Mouse (Mus musculus) urinary bladder, postnatal 36 days (tissue): ENCODE results near the gene Csf2rb.
A peak's percentile ranks its signal among the peaks of the same experiment; 100 is the strongest.

Experiments used
- DNase-seq, 2 experiments: peaks; one replicate each; pipeline ENCODE4 v3.0.0; 2022; ENCODE audit warnings: low spot score in 2 of 2, mixed read lengths in 1 of 2

Gene Csf2rb

DNA sequence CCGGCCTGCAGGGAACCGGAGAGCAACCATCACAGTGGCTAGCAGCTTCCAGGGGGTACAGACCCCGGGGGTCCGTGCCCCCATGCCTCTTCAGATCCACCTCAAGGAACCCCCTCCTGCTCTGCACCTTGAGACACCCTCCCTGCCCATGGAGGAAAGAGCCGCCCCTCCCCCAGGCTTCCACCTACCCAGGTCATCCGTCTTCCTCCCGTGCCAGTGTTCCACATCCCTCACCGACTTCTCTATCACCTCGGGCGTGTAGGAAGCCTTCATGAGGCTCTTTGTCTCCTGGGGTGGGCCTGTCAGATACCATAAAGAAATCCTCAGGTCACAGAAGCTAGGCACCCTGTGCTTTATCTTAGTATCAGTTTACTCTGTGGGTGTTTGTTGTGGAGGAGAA is 53.0 kb downstream of the Csf2rb start:
- DNase-seq, result no peak

DNA sequence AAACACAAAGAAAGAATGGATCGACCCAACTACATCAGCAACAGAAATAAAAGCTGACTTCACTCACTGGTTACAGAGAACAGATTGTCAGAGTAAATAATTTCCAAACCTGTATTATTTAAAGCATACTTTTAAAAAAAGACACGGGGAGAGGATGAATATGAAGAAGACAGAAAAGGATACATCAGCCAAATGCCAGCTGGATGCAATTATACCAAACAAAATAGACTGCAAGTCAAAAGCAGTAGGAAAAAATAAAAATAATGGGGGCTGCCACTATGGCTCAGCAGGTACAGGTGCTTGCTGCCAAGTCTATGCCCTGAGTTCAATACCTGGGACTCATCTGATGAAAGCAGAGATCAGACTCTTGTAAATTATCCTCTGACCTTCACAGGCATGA is 54.7 kb downstream of the Csf2rb start:
- no peak for DNase-seq

DNA sequence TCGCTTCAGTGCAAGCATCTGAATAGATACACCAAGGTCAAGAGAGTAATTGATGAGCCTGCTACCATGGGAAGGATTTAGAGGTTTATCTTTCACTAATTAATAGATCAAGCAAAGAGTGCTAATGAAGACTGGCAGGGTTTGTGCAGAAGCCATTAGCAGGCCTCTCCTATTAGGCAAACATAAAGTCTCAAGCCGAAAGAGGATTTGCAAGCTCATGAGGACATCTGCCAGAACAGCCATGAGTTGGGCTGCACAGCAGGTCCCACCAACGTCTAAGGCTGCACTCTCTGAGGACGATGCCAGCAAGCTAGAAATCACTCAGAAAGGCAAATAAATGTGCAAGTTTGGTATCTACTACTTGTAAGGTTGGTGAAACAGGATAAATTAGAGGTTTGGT is 55.2 kb downstream of the Csf2rb start:
- no peak for DNase-seq

DNA sequence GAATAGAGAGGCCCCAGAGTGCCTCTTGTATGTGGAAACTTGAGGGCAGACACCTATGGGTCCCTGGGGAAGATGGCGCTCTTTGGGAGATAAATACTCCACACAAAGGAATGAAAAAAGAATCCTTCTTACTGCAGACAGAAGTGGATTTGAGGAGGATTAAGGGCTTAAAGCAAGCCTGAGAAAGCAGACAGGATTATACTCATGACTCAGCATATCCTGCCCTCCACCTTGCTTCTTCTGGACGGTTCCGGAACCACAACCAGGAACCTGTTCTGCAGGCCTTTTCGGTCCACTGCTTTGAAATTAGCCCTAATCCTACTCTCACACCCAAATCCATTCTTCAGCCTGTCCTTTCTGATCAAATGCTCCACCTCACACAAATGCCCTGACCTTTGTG is 56.6 kb downstream of the Csf2rb start:
- DNase-seq, result peak in 1 of 2 experiments; percentile 31

DNA sequence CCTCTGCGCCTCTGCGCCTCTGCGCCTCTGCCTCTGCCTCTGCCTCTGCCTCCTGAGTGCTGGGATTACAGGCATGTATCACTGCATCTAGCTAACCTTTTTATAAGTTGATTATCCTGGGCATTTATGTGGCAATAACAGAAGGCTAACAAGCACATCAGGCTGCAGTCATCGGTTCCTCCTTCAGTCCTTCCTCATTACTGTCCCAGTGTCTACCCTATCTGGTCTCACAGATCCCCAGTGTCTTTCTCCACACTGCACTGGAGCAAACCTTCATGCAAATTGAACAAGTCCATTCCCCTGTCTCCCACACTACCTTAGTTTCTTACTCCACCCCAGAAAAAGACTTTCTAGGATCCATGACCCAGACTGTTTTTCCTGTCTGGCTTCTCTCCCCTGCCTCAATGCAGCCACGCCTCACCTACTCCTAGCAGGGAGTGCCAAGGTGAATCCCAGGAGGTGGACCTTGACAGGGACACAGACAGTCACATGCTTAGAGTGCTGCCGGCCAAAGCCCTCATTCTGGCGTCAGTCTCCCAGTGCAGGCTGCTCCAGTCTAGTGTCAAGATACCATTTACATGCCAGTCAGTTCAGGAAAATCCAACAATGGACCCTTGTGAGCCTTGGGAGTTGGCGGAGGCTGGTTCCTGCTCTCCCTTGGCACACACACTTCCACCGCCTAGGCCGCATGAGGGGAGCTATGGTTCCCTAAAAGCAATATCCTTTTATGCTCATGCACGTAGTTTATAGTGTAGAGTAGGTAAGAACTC is 58.1 kb downstream of the Csf2rb start:
- DNase-seq, result no peak

DNA sequence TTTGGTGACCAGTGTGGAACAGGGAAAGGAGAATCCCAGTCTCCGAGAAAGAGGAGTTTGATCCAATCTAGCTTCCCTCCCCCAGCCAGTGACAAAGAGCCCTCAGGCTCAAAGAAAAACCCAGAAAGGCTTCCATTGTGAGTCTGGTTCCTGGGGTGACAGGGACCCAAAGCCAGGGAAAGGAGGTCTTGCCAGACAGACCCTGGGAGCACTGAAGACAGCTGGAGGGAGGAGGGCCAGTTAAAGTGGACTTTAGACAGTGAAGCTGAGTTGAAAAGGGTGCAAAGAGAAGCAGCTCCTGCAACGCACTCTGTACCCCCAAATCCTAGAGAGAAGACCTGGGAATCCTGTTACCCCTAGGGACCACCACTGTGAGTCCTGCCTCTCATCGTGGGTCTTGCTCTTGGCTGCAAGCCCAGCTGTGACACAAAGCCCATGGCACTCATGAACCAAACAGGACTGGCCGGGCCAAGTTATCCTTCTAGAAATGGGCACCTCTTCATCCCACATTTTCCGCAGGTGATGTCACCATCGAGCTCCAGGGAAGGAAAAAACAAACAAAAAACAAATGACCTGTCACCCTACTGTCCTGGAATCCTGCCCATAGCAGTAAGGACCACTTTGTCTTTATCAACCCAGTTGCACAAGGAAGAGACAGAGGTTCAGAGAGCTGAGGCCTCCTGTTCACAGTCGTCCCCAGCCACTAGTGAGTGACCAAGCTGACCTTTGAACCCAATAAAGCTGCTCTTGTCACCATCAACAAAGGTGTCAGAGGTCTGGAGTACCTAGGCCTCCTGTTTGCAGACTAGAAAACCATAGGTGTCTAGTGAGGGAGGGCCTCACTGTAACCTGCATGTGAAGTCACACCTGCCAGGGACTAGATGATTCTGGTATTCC is 58.9 kb downstream of the Csf2rb start:
- DNase-seq, result no peak

DNA sequence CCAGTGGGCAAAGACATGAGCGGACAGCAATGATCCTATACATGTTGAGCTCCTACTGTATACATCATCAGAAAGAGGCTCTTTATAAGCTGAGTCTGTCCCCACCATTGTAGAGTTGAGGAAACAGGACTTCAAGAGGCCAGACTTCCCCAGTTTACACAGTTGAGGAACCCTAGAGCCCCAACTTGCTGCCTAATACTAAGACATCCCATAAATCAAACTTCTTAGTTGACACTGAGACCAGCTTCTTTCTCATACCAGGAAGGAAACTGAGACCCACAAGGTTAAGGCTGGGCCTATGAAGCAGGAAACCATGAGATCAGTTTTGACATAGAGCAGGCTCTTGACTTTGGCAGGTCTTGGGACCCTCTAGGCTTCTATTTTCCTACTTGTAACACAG is 60.0 kb downstream of the Csf2rb start:
- no peak for DNase-seq

DNA sequence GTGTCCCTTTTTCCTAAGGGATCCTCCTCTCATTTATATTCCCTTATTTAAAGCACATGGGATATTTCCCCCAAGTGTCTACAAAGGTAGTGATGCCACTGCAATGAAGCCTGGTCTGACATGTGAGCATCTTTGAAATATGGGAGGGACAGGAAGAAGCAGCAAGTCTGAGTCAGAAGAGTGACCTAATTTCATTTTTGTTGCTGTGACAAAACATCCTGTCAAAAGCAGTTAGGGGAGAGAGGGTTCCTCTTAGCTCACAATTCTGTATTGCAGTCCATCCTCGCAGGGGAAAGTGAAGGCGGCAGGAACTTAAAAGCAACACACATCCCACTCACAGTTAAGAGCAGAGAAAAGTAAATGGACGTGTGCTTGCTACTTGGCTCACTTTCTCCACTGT is 65.3 kb downstream of the Csf2rb start:
- DNase-seq, result no peak

DNA sequence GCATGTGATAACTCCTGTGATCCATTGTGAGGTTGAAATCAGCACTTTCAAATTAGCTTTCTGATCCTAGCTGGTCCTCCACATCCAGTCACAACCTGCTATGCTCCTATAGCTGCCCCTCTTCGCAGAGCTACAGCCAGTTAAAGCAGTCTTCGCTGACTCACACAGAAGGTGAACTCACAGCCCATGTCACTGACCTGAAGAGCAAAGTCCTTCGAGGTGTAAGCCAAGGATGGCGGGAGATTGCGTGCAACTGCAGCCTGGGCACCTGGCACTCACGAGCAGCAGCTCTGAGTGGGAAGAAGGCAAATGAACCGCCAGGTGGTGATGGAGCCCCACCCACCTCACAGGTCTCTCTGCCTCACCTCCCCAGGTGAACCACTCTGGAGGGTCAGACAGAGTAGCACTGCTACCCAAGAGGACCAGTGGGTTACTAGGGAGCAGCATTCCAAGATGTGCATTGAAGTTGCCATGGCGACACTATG is 70.0 kb downstream of the Csf2rb start, which contains the start of gene Tex33:
Gene Tex33 (minus strand): TSS at position 435 of the 485 bp plus-strand sequence.
- DNase-seq, result no peak

DNA sequence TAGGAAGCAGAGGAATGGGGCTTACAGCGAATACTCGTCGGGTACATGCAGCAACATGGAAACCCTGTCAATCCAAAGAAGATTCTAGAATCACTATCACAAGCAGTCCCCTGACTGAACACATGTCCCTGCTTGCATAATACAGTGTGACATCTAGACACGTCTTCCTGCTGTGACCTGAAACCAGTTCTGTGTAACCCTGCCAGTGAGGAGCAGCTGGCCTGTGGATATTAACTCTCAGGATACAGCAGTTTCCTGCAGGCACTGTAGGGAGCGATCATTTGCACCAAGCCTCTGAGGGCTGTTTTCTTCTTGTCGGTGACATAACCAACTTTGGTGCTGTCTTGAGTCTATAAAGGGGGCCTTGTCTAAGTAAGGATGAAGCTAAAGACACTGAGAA is 75.8 kb downstream of the Csf2rb start:
- no peak for DNase-seq

DNA sequence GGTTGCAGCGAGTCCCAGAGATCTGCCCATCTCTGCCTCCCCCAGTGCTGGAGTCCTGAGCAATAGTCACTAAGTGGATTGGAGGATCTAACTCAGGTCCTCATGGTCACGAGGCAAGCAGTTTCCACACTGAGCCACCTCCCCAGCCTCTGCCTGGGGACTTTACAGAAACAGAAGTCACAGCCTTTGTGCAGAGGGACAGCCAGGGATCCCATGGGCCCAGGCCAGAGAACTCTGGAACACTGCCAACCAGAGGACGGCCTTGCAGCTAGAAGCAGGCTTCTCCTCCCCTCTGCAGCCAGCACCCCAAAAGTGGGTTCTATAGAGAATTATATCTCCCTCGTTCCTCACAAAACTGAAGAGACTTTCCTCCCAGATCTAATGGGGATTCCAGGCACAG is 76.4 kb downstream of the Csf2rb start:
- peak in 1 of 2 experiments; percentile 66 for DNase-seq

DNA sequence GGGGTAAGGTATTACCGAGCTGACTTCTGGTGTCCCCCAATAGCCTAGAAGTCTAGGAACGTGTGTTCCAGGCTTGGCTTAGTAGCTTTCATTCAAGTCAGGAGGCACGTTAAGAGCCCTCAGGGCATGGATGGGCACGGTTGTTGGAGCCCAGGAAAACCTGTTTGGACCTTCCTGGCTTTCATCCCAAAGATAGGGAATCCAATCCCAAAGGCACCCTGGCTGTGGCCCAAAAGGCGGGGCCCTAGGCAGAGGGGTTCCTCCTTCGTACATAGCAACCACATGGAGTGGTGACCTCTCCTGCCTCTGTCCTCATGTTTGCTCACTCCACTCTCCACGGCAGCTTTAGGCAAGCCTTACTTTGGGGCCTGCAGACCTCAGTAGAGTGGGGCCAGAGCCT is 76.9 kb downstream of the Csf2rb start:
- no peak for DNase-seq

DNA sequence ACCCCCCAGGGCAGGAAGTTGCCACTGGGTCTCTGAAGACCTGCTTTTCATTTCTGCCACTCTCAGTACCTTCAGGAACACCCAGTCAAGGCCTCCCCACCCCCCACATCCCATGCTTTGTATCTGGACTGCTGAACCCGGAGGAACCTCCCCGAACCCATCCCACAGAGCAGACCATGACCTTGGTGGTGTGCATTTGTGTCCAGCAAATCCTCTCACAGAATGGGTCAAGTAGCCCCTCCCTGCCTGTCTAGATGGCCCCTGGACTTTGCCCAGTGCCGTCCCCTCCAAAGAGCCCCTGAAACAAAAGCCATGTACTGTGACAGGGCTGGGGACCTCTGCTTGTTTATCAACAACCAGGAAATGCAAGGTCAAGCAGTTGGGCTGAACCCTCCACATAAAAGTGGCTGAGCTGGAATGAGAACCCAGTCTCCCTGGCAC is 77.8 kb downstream of the Csf2rb start:
- DNase-seq, result no peak
